Mouse (Mus musculus): ENCODE results near the gene Pcsk1.

Pcsk1 gene

GRCm38 (mm10) chr13:75089721-75090410 is at the start of gene Pcsk1:
TSS of gene Pcsk1 (plus strand) at chr13:75089826.
- DNase-seq (ENCODE audit: low spot score), result peak; percentile 37

- no peak for DNase-seq (ENCODE audit: low spot score)
Observed at GRCm38 (mm10) chr13:75058818-75059217, 30.8 kb upstream of the Pcsk1 start.

GRCm38 (mm10) chr13:75063947-75064346 is 25.7 kb upstream of the Pcsk1 start:
- no peak for DNase-seq (ENCODE audit: low spot score)

- peak; percentile 81 for DNase-seq (ENCODE audit: low spot score)
Observed at GRCm38 (mm10) chr13:75088597-75088996, 1.0 kb upstream of the Pcsk1 start.

DNA sequence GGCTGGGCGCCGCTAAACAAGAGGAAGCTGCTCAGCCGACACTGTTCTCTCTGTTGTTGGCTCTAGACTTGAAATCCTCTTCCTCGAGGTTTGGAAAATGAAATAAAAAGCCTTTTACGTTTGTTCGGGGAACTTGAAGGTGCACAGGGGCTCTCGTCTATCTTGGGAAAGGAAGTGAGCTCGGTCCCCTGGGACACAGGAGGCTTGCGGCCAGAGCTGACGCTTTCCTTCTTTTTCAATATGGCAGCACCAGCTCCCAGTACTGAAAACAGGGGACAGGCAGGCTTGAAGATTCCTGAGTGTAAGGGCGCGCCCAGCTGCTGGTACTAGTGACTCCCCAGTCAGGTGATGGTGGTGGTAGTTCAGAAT is 769 bp downstream of the Pcsk1 start:
- DNase-seq (ENCODE audit: low spot score), result peak; percentile 65

DNA sequence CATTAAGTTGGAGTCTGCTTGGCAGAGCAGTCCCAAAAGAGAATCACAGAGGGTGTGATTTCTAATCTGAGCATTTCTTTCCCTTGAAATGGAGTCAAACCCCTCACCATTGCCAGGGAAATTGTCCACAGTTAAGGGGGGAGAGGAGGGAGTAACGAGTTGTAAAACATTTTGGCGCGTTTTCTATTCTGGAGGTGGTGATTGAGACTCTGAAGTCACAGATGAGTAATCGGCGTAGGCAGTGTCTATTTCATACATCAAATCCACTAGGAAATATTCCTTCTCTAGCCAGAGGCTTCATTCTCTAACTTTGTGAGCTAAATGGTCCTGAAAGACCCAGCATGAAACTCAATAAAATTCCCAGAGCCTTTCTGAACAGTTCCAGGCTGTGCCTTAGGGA is 1.4 kb downstream of the Pcsk1 start:
- DNase-seq (ENCODE audit: low spot score), result no peak

DNA sequence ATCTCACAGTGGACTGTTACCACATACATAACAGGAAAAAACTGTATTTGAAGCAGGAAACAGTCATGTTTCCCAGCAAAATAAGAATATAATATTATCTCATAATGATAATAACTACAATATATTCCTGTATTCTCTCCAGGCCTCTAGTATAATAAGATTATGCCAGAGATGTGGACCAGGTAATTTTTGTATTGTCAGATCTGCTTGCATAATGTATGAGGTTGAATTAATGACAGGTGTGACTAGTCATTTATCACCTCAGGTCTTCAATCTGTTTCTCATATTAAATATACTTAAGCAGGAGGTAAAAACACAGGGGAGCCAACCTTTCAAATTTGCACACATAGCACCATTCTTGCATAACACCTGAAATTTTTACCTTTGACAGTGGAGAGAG is 5.9 kb downstream of the Pcsk1 start:
- no peak for DNase-seq (ENCODE audit: low spot score)

DNA sequence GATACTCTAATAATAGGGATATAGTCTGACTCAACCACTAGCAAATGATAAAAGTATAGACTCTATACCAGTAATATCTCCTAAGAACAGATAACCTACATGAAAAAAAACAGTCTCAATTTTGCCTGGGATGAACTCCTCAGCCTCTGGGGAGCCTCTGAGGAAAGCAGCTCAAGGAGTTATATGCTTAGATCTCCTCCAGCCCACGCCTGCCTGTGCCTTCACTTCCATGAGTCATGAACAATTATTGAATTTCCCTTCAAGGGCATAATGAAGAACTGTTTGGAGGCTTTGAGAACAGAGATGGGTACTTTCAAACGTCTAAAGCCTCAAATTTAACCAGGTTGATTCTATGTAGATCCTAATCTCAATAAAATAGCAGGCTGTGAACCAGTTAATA is 23.5 kb downstream of the Pcsk1 start:
- DNase-seq (ENCODE audit: low spot score), result no peak

GRCm38 (mm10) chr13:75114007-75114424 is 24.4 kb downstream of the Pcsk1 start:
- no peak for DNase-seq (ENCODE audit: low spot score)

DNA sequence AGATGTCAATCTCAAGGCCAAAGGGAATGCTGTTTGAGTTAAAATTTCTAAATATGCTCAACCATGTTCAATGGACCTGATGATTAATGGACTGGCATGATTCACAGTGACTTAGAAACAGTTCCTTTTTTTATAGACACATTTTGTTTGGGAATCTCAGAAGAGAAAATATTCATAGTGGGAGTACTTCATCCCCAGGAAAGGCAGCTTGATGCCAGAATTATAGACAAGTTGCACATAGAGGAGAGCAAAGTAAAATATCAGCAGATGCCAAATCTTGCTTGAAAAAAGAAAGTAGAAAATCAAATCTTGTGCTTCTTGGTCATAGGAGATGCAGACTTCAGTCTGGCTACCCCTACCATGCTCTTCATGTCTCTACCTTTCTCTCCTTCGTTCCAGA is 25.2 kb downstream of the Pcsk1 start:
- no peak for DNase-seq (ENCODE audit: low spot score)

GRCm38 (mm10) chr13:75135833-75136232 is 46.2 kb downstream of the Pcsk1 start:
- DNase-seq (ENCODE audit: low spot score), result no peak

GRCm38 (mm10) chr13:75160661-75161060 is 71.0 kb downstream of the Pcsk1 start:
- no peak for DNase-seq (ENCODE audit: low spot score)

DNA sequence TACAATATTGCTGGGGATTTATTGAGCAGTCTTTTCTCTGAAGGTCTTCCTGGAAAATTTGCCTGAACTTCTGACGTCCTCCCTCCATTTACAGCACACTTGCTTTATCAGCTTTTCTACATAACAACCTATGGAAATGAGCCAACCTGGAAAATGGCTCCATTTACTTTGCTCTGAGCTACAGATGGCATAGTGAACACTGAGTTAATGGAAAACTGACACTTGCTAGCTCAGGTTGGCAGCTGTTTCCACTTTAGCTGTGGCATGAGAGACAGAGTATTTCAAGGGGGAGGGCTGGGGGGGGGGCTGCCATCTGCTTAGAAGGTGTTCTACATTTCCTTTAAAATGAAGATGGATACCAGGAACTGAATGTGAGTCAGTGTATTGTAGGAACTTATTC is 73.8 kb downstream of the Pcsk1 start:
- DNase-seq (ENCODE audit: low spot score), result no peak

Data from embryo, embryonic 10 days (tissue).